Mouse (Mus musculus) frontal cortex, adult (tissue): ENCODE data around the gene Rab5if.
"Not testable (repeated sequence)": the region's sequence is repeated elsewhere in the genome, so short reads cannot be mapped to it uniquely, and the experiment has no call there.

Experiments
- ATAC-seq: cut with Nextera tagmentation; 2 replicates; pipeline ENCODE4 v1.9.2; 2017; ENCODE audit warnings: mild to moderate bottlenecking, moderate library complexity, mixed read lengths; ENCODE audit not compliant: low TSS enrichment

Gene Rab5if

DNA sequence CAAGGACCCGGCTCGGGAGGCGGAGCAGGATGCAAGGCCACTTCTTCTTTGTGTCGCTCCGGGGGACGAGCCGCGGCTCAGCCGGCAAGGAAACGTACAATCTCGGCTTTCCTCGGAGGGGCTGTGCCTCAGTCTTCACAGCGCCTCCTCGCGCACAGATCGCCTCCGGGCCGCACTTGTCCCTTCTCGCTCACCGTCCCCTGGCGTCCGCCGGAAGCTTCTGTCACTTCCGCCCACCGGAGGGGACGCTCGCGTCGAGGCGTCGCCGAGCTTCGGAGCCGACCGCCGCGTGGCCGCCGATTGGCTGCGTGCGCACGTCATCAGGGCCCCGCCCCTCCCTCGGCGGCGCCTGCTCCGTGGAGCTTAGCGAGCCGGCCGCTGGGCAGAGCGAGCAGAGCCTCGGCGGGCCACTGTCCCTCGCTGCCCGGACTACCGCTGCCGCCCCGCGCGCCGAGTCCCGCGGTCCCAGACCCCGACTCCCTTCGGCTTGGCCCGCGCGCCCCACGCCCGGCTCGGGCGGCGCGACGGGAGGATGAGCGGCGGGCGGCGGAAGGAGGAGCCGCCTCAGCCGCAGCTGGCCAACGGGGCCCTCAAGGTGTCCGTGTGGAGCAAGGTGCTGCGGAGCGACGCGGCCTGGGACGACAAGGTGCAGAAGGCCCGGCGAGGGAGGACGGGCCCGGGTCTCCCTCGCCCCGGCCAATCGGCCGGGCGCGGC lies at the start of gene Rab5if:
Gene Rab5if (plus strand): TSS at position 357 of the 715 bp plus-strand sequence.
- peak; percentile 96 for ATAC-seq

- ATAC-seq = no peak
These were observed 48.6 kb upstream of the Rab5if start for GRCm38 (mm10) chr2:156814344-156814801.

GRCm38 (mm10) chr2:156814893-156815292 lies 48.0 kb upstream of the Rab5if start:
- no peak for ATAC-seq

DNA sequence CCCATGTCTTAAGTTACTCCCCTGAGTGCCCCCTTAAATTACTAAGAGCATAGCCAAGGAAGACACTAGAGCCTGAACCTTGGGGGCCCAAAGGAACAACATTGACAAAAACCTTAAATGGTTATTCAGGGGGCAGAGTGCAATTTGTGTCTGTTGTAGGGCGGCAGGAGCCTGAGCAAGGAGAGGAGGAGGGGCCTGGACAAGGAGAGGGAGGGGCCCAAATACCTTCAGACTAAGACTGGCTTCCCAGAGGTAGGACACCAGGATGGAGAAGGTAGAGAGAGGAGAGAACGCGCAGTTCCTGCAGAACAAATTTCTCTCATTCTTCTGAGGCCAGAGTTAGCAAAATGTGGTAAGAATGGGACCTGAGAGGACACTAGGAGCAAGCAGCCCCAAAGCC lies 47.5 kb upstream of the Rab5if start:
- no peak for ATAC-seq

GRCm38 (mm10) chr2:156816116-156816515 lies 46.8 kb upstream of the Rab5if start:
- no peak for ATAC-seq

GRCm38 (mm10) chr2:156825128-156825527 lies 37.8 kb upstream of the Rab5if start:
- ATAC-seq = not testable (repeated sequence)

GRCm38 (mm10) chr2:156834336-156834735 lies 28.6 kb upstream of the Rab5if start:
- ATAC-seq = no peak

DNA sequence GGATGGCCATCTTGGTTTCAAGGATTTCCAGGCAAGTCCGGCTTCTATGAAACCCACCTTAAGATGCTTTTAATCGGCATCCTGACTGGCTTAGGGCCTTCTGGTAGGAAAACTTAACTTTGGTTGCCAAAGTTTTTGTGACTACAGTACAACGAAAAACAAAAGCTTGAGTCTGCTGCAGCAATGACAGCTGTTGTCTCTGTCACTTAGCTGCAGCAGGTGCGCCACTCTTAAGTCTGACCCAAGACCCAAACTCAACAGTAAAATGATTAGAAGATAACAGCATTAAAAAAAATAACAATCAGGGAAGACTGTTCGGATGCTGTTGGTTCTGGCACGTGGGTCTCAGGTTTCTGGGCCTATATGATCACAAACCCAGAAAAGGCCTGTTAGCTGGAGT lies 24.1 kb upstream of the Rab5if start:
- ATAC-seq = no peak

DNA sequence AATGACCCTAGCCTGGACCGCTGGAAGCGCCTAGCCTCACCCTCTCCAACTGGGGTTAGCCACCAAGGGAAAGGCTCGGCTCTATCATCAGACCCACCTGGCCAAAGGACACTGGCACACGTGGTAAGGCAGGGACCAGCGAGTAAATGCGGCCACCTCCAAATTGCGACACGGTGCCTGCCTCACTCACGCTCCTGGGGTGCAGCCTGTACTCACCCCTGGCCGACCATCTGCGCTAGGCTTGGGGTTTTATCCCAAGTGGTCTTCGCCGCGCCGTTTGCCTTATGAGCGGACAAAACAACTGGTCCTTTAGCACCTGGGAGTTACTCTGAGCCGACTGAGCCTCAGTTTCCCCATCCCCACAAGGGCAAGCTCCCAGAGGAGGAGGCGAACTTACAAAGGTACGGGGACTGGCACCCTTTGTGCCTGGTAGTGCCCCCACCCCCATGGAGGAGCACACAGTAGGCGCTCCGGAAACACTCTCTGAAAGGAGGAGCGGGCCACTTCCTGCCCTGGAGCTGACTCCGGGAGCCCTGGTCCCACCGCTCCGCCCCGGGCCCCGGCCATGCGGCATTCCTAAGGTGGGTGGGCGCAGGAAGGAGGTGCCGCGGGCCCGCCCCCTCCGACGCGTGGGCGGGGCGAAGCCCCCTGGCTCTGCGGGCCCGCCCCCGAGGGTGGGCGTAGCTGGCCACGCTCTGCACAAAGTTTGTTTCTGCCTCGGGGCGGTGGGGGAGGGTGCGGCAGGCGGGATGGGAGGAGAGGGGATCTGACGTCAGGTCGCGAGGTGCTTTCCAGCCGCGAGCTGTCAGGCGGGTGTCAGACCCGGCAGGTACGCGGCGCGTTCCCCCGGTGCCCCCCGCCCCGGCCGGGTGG lies 23.4 kb upstream of the Rab5if start, which contains the start of gene Tgif2:
Gene Tgif2 (plus strand): TSS at position 689 of the 873 bp plus-strand sequence.
- ATAC-seq = no peak

DNA sequence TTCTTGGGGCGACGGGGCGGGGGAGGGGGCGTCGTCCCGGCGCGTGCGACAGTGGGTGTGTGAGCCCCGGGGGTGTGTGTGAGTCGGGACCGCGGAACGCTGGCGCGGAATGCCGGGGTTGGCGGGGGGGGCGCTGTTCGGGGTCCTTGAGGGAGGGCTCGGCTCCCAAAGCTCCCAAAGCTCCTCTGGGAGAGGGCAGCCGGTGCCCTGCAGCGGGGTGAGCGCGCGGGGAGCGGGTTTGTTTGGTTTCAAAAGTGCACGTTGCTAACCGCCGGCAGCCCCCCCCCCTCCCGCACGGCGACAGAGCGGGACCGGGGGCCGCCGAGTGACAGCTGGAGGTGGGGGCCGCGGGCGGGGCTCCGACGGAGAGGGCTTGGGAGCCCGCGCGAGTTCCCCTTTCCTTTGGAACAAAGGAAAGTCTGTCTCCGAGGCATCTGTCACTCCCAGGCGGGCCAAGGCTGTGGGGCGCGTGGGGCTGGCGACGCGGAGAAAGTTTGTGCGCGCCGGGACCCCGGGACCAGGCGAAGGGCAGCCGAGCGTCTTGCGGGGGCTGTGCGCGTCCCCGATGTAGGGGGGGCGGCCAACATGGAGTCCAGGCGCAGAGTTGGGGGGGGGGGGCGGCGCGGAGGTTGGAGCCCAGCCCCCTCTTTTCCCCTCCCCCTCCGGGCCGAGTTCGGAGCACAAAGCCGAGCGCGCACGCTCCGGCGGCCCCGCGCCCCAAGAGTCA lies 22.5 kb upstream of the Rab5if start:
- no peak for ATAC-seq

- peak; percentile 78 for ATAC-seq
These were observed 21.7 kb upstream of the Rab5if start for GRCm38 (mm10) chr2:156841028-156841840.

GRCm38 (mm10) chr2:156841841-156842706 lies 20.9 kb upstream of the Rab5if start:
- ATAC-seq = peak; percentile 48; the same call in 1 of the 2 replicates

DNA sequence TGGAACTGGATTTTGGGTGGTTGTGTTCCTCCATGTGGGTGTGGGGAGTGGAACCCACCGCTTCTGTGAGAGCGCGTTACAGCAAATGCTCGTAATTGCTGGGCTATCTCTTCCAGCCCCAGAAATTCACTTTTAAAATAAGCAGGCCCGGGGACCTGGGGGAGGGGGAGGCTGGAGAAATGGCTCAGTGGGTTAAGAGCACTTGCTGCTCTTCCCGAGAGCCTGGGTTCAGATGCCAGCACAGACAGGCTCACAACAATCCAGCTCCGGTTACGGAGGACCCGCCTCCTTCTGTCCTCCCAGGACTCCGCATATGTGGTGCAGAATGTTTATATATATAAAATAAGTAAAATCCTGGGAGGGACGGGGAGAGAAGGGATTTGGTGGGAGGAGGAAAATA lies 20.2 kb upstream of the Rab5if start:
- no peak for ATAC-seq

GRCm38 (mm10) chr2:156843331-156843730 lies 19.6 kb upstream of the Rab5if start:
- ATAC-seq = no peak

DNA sequence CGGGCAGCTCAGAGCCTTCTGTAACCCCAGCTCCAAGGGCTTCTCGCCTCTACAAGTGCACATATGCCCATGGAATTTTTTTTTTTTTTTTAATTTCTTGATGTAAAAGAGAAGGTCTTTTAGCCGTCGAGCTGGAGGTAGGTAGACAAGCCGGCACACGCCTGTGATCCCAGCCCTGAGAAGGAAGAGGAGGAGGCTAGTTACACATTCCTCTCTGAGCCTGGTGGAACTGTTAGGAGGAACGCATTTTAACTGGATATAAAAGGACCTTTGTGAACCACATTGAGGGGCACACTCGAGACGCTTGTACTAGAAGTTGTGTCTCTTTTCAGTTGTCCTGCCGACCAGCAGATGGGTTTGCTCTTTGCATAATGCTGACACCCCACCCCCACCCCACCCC lies 18.2 kb upstream of the Rab5if start:
- ATAC-seq = no peak

DNA sequence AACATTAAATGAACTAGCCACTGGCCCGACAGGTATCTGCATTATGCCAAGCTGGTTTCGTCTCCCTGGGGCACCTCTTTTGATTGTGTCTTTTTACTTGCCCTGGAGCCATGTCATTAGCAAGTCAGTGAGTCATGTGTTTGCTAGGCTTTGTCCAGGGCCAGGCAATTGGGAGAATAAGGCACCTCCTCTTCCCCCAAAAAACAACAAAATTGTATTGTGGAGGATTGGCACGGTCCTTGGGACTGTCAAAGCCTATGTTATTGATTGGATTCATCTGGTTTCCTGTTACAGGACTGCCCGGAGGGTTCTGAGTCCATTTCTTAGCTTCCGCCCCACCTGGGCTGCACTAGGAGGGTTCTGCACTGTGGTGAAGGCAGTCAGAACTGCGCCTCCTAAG lies 15.3 kb upstream of the Rab5if start:
- ATAC-seq = no peak

GRCm38 (mm10) chr2:156848526-156849182 lies 14.3 kb upstream of the Rab5if start:
- peak; percentile 58; the same call in 1 of the 2 replicates for ATAC-seq

GRCm38 (mm10) chr2:156850505-156850904 lies 12.4 kb upstream of the Rab5if start:
- ATAC-seq = no peak

DNA sequence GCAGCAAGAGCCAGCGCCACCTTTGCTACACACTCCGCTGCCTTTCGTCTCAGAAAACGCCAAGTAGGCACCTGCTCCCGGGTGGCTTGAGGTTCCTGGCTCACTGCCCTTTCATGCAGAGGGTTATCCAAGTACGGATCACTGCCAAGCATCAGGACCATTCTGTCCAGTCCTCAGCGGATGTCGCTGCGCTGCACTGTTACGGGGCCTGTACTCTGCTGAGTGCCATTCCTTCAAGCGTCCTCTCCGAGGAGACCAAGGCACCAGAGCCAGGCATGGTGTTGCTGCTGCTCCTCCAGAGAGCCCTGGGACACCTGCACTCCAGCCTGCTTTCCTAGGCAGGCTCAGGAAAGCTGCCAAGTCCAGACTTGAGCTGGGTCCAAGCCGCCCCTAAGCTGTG lies 9.3 kb upstream of the Rab5if start:
- 0 out of 2 replicates have a peak, but pooled peaks have one; percentile 31 for ATAC-seq
